Mouse (Mus musculus): ENCODE results near the gene Lypd5. TPM values are rescaled to one million over a fixed set of nuclear protein-coding genes. Genes with fewer than 3 reads are reported as not detected.
"Not testable (repeated sequence)": the region's sequence is repeated elsewhere in the genome, so short reads cannot be mapped to it uniquely, and the experiment has no call there.

Lypd5 gene
- polyA plus RNA-seq, 1 experiment from 2014 or later: 4.9 TPM

- Histone ChIP-seq H3K9me3 (ENCODE audit: control insufficient read depth, low read length) (no peaks in the 10 kb centered on the region), H3K36me3 (ENCODE audit: control insufficient read depth, insufficient read depth, low read length) (no peaks in the 10 kb centered on the region), H3K4me1 (ENCODE audit: control insufficient read depth, insufficient read depth, low read length) (no peaks in the 10 kb centered on the region), H3K27me3 (replicated peaks; ENCODE audit: control insufficient read depth, insufficient read depth, low read length) (no peaks in the 10 kb centered on the region), H3K4me3 (ENCODE audit: low read depth, low read length) (no peak overlapping the region), H3K27ac (replicated peaks; ENCODE audit: low read depth, low read length) (no peak overlapping the region), H3K9ac (ENCODE audit: low read depth, low read length) (no peak overlapping the region), H3K4me2 (ENCODE audit: low read depth, low read length) (no peak overlapping the region)
- 75% methylated on average over 11 of the region's 11 CpGs for WGBS
- ATAC-seq (ENCODE audit: low read depth) (no peak), DNase-seq (ENCODE audit: low spot score) (no peak)
Measured at GRCm38 (mm10) chr7:24396832-24397231, 47.8 kb downstream of the Lypd5 start.

- no peak overlapping the region for H3K4me3 ChIP-seq (ENCODE audit: low read depth, low read length)
- 95% methylated on average over 8 of the region's 8 CpGs for WGBS
Measured at GRCm38 (mm10) chr7:24398364-24398913, 49.4 kb downstream of the Lypd5 start.

GRCm38 (mm10) chr7:24399256-24400081 lies 50.5 kb downstream of the Lypd5 start, which contains the start of gene Smg9:
TSS of gene Smg9 (plus strand) at chr7:24399619.
- H3K4me2 ChIP-seq (ENCODE audit: low read depth, low read length): peak within 1 kb of the TSS; percentile 59
- no peaks in the 10 kb centered on the region for H3K9me3 ChIP-seq (ENCODE audit: control insufficient read depth, low read length)
- WGBS: 3% methylated on average over 63 of the region's 66 CpGs
- 0 out of 2 replicates have a peak, but pooled peaks cover 5% of the 10 kb centered on the region for H3K36me3 ChIP-seq (ENCODE audit: control insufficient read depth, insufficient read depth, low read length)
- no peaks in the 10 kb centered on the region for H3K27me3 ChIP-seq (replicated peaks; ENCODE audit: control insufficient read depth, insufficient read depth, low read length)
- no peaks in the 10 kb centered on the region for H3K4me1 ChIP-seq (ENCODE audit: control insufficient read depth, insufficient read depth, low read length)
- peak within 1 kb of the TSS; percentile 49 for H3K4me3 ChIP-seq (ENCODE audit: low read depth, low read length)
- peak; percentile 99 for DNase-seq (ENCODE audit: low spot score)
- peak within 1 kb of the TSS; percentile 88 for H3K27ac ChIP-seq (replicated peaks; ENCODE audit: low read depth, low read length)
- peak; percentile 98 for ATAC-seq (ENCODE audit: low read depth)
- peak within 1 kb of the TSS; percentile 61 for H3K9ac ChIP-seq (ENCODE audit: low read depth, low read length)

More at GRCm38 (mm10) chr7:24398364-24398913, 49.4 kb downstream of the Lypd5 start:
- H3K27me3 ChIP-seq (replicated peaks; ENCODE audit: control insufficient read depth, insufficient read depth, low read length): no peaks in the 10 kb centered on the region
- H3K4me1 ChIP-seq (ENCODE audit: control insufficient read depth, insufficient read depth, low read length): no peaks in the 10 kb centered on the region
- ATAC-seq (ENCODE audit: low read depth) (no peak), DNase-seq (ENCODE audit: low spot score) (no peak)
- no peaks in the 10 kb centered on the region for H3K9me3 ChIP-seq (ENCODE audit: control insufficient read depth, low read length)
- no peak overlapping the region for H3K9ac ChIP-seq (ENCODE audit: low read depth, low read length)
- H3K36me3 ChIP-seq (ENCODE audit: control insufficient read depth, insufficient read depth, low read length): no peaks in the 10 kb centered on the region
- no peak overlapping the region for H3K4me2 ChIP-seq (ENCODE audit: low read depth, low read length)
- no peak overlapping the region for H3K27ac ChIP-seq (replicated peaks; ENCODE audit: low read depth, low read length)

- Histone ChIP-seq H3K4me2 (ENCODE audit: low read depth, low read length) (peak overlapping the region; percentile 59), H3K9me3 (ENCODE audit: control insufficient read depth, low read length) (no peaks in the 10 kb centered on the region), H3K36me3 (ENCODE audit: control insufficient read depth, insufficient read depth, low read length) (peaks cover 11% of the 10 kb centered on the region; the same call in 1 of the 2 replicates), H3K27me3 (replicated peaks; ENCODE audit: control insufficient read depth, insufficient read depth, low read length) (no peaks in the 10 kb centered on the region), H3K9ac (ENCODE audit: low read depth, low read length) (peak overlapping the region; percentile 61), H3K4me3 (ENCODE audit: low read depth, low read length) (peak overlapping the region; percentile 49), H3K27ac (replicated peaks; ENCODE audit: low read depth, low read length) (peak overlapping the region; percentile 88), H3K4me1 (ENCODE audit: control insufficient read depth, insufficient read depth, low read length) (no peaks in the 10 kb centered on the region)
- DNase-seq (ENCODE audit: low spot score) (no peak), ATAC-seq (ENCODE audit: low read depth) (no peak)
- WGBS: 12% methylated on average over 3 of the region's 3 CpGs
Measured at GRCm38 (mm10) chr7:24400082-24400452, 51.1 kb downstream of the Lypd5 start.

GRCm38 (mm10) chr7:24400489-24400888 lies 51.5 kb downstream of the Lypd5 start:
- Histone ChIP-seq H3K4me2 (ENCODE audit: low read depth, low read length) (peak overlapping the region; percentile 59), H3K4me3 (ENCODE audit: low read depth, low read length) (peak overlapping the region; percentile 49; the same call in 1 of the 2 replicates), H3K36me3 (ENCODE audit: control insufficient read depth, insufficient read depth, low read length) (peaks cover 13% of the 10 kb centered on the region; the same call in 1 of the 2 replicates)
- WGBS: 90% methylated on average over 4 of the region's 4 CpGs
- not testable (repeated sequence) for DNase-seq (ENCODE audit: low spot score); ATAC-seq (ENCODE audit: low read depth); H3K27ac ChIP-seq (replicated peaks; ENCODE audit: low read depth, low read length); H3K4me1 ChIP-seq (ENCODE audit: control insufficient read depth, insufficient read depth, low read length); H3K27me3 ChIP-seq (replicated peaks; ENCODE audit: control insufficient read depth, insufficient read depth, low read length); H3K9me3 ChIP-seq (ENCODE audit: control insufficient read depth, low read length); H3K9ac ChIP-seq (ENCODE audit: low read depth, low read length)

GRCm38 (mm10) chr7:24402851-24403250 lies 53.9 kb downstream of the Lypd5 start:
- Histone ChIP-seq H3K9me3 (ENCODE audit: control insufficient read depth, low read length) (no peaks in the 10 kb centered on the region), H3K27ac (replicated peaks; ENCODE audit: low read depth, low read length) (no peak overlapping the region), H3K27me3 (replicated peaks; ENCODE audit: control insufficient read depth, insufficient read depth, low read length) (no peaks in the 10 kb centered on the region), H3K4me2 (ENCODE audit: low read depth, low read length) (no peak overlapping the region), H3K4me3 (ENCODE audit: low read depth, low read length) (no peak overlapping the region), H3K9ac (ENCODE audit: low read depth, low read length) (no peak overlapping the region), H3K4me1 (ENCODE audit: control insufficient read depth, insufficient read depth, low read length) (no peaks in the 10 kb centered on the region; the same call in 1 of the 2 replicates), H3K36me3 (ENCODE audit: control insufficient read depth, insufficient read depth, low read length) (peaks cover 24% of the 10 kb centered on the region; the same call in 1 of the 2 replicates)
- no peak for ATAC-seq (ENCODE audit: low read depth)
- no peak for DNase-seq (ENCODE audit: low spot score)
- WGBS: 100% methylated on average over 9 of the region's 9 CpGs

Small RNAs within 50 kb of the gene (microRNA-seq; reads per million reads assigned to microRNA genes)
- not detected for gene Gm27592 (ENCODE audit: borderline number of aligned reads)

Other genes starting within 250 kb of the Lypd5 start
- gene Zfp112, start 236.9 kb upstream of the Lypd5 start, polyA plus RNA-seq (2014; fragmentation: Nextera tagmentation; extraction: Ambion mirVana): 4.3 and 6.1 TPM in 2 replicates
- gene Zfp235, start 215.0 kb upstream of the Lypd5 start, polyA plus RNA-seq (2014; fragmentation: Nextera tagmentation; extraction: Ambion mirVana): 17.2 and 18.3 TPM in 2 replicates
- gene Zfp114, start 174.1 kb upstream of the Lypd5 start, polyA plus RNA-seq (2014; fragmentation: Nextera tagmentation; extraction: Ambion mirVana): 3.6 and 3.8 TPM in 2 replicates
- 11.1 and 12.7 TPM in 2 replicates for gene Zfp111, start 137.8 kb upstream of the Lypd5 start, polyA plus RNA-seq (2014; fragmentation: Nextera tagmentation; extraction: Ambion mirVana)
- 3.6 and 4.5 TPM in 2 replicates for gene Zfp109, start 111.6 kb upstream of the Lypd5 start, polyA plus RNA-seq (2014; fragmentation: Nextera tagmentation; extraction: Ambion mirVana)
- 4.3 and 5.6 TPM in 2 replicates for gene Zfp108, start 94.4 kb upstream of the Lypd5 start, polyA plus RNA-seq (2014; fragmentation: Nextera tagmentation; extraction: Ambion mirVana)
- 6.2 and 9.2 TPM in 2 replicates for gene Zfp93, start 78.8 kb upstream of the Lypd5 start, polyA plus RNA-seq (2014; fragmentation: Nextera tagmentation; extraction: Ambion mirVana)
- 29.8 and 29.9 TPM in 2 replicates for gene Zfp61, start 48.0 kb upstream of the Lypd5 start, polyA plus RNA-seq (2014; fragmentation: Nextera tagmentation; extraction: Ambion mirVana)
- 8.5 and 12.1 TPM in 2 replicates for gene Zfp94, start 32.5 kb upstream of the Lypd5 start, polyA plus RNA-seq (2014; fragmentation: Nextera tagmentation; extraction: Ambion mirVana)
- gene Tescl, start 15.3 kb upstream of the Lypd5 start, polyA plus RNA-seq (2014; fragmentation: Nextera tagmentation; extraction: Ambion mirVana): not detected in 2 replicates
- 4.1 and 5.8 TPM in 2 replicates for gene Kcnn4, start 21.1 kb downstream of the Lypd5 start, polyA plus RNA-seq (2014; fragmentation: Nextera tagmentation; extraction: Ambion mirVana)
- 17.6 and 19.9 TPM in 2 replicates for gene Smg9, start 50.4 kb downstream of the Lypd5 start, polyA plus RNA-seq (2014; fragmentation: Nextera tagmentation; extraction: Ambion mirVana)
- gene Irgc1, start 103.1 kb downstream of the Lypd5 start, polyA plus RNA-seq (2014; fragmentation: Nextera tagmentation; extraction: Ambion mirVana): 0.16 and 0.36 TPM in 2 replicates
- 8.0 and 12.2 TPM in 2 replicates for gene Plaur, start 113.3 kb downstream of the Lypd5 start, polyA plus RNA-seq (2014; fragmentation: Nextera tagmentation; extraction: Ambion mirVana)
- gene Cadm4, start 132.8 kb downstream of the Lypd5 start, polyA plus RNA-seq (2014; fragmentation: Nextera tagmentation; extraction: Ambion mirVana): 2.6 and 2.8 TPM in 2 replicates
- gene Zfp428, start 157.8 kb downstream of the Lypd5 start, polyA plus RNA-seq (2014; fragmentation: Nextera tagmentation; extraction: Ambion mirVana): 31.3 and 36.6 TPM in 2 replicates
- gene AC161166.1, start 163.3 kb downstream of the Lypd5 start, polyA plus RNA-seq (2014; fragmentation: Nextera tagmentation; extraction: Ambion mirVana): 0.19 and 0.22 TPM in 2 replicates
- 11.4 and 12.0 TPM in 2 replicates for gene Irgq, start 181.5 kb downstream of the Lypd5 start, polyA plus RNA-seq (2014; fragmentation: Nextera tagmentation; extraction: Ambion mirVana)
- gene Pinlyp, start 196.9 kb downstream of the Lypd5 start, polyA plus RNA-seq (2014; fragmentation: Nextera tagmentation; extraction: Ambion mirVana): 0.34 and 1.5 TPM in 2 replicates
- gene Xrcc1, start 197.1 kb downstream of the Lypd5 start, polyA plus RNA-seq (2014; fragmentation: Nextera tagmentation; extraction: Ambion mirVana): 88.4 and 97.9 TPM in 2 replicates
- 25.5 and 25.6 TPM in 2 replicates for gene Ethe1, start 238.3 kb downstream of the Lypd5 start, polyA plus RNA-seq (2014; fragmentation: Nextera tagmentation; extraction: Ambion mirVana)
- 4.3 and 4.6 TPM in 2 replicates for gene Zfp575, start 238.4 kb downstream of the Lypd5 start, polyA plus RNA-seq (2014; fragmentation: Nextera tagmentation; extraction: Ambion mirVana)